Mouse (Mus musculus): ENCODE results near the gene Gm4133. TPM values are rescaled to one million over a fixed set of nuclear protein-coding genes. Genes with fewer than 3 reads are reported as not detected.
"Not testable (repeated sequence)": the region's sequence is repeated elsewhere in the genome, so short reads cannot be mapped to it uniquely, and the experiment has no call there.

The Gm4133 gene
- polyA plus RNA-seq (2016; fragmentation: Nextera tagmentation; extraction: Ambion mirVana) = not detected in 2 replicates

GRCm38 (mm10) chr7:20333965-20334364, at the start of gene Gm4133:
Gene Gm4133 (minus strand): TSS chr7:20334065.
- H3K4me2 ChIP-seq; H3K9ac ChIP-seq; H3K9me3 ChIP-seq (replicated peaks); H3K27ac ChIP-seq; ATAC-seq; H3K36me3 ChIP-seq; H3K4me1 ChIP-seq; H3K27me3 ChIP-seq (replicated peaks); H3K4me3 ChIP-seq: not testable (repeated sequence)
- WGBS (ENCODE audit: insufficient replicate concordance) = no CpG with 5 or more reads among the region's 2 CpGs

GRCm38 (mm10) chr7:20375310-20375709, 41.4 kb upstream of the Gm4133 start, which contains the start of gene Gm5728:
Gene Gm5728 (minus strand): TSS chr7:20375410.
- H3K4me1 ChIP-seq; H3K9ac ChIP-seq; H3K36me3 ChIP-seq; H3K4me2 ChIP-seq; H3K4me3 ChIP-seq; ATAC-seq; H3K27ac ChIP-seq; H3K27me3 ChIP-seq (replicated peaks); H3K9me3 ChIP-seq (replicated peaks): not testable (repeated sequence)
- no CpG with 5 or more reads among the region's 1 CpGs for WGBS (ENCODE audit: insufficient replicate concordance)

Other genes starting within 250 kb of the Gm4133 start
- not detected in 2 replicates for gene Vmn1r91, start 234.4 kb downstream of the Gm4133 start, polyA plus RNA-seq (2016; fragmentation: Nextera tagmentation; extraction: Ambion mirVana)
- not detected in 2 replicates for gene Gm16442, start 211.5 kb downstream of the Gm4133 start, polyA plus RNA-seq (2016; fragmentation: Nextera tagmentation; extraction: Ambion mirVana)
- gene Vmn1r93, start 195.0 kb downstream of the Gm4133 start, polyA plus RNA-seq (2016; fragmentation: Nextera tagmentation; extraction: Ambion mirVana) = not detected in 2 replicates
- not detected in 2 replicates for gene Vmn1r94, start 165.7 kb downstream of the Gm4133 start, polyA plus RNA-seq (2016; fragmentation: Nextera tagmentation; extraction: Ambion mirVana)
- gene Vmn1r95, start 140.4 kb downstream of the Gm4133 start, polyA plus RNA-seq (2016; fragmentation: Nextera tagmentation; extraction: Ambion mirVana) = not detected in 2 replicates
- not detected in 2 replicates for gene Gm6164, start 128.5 kb downstream of the Gm4133 start, polyA plus RNA-seq (2016; fragmentation: Nextera tagmentation; extraction: Ambion mirVana)
- not detected in 2 replicates for gene Gm4498, start 100.2 kb downstream of the Gm4133 start, polyA plus RNA-seq (2016; fragmentation: Nextera tagmentation; extraction: Ambion mirVana)
- gene Gm5890, start 71.2 kb downstream of the Gm4133 start, polyA plus RNA-seq (2016; fragmentation: Nextera tagmentation; extraction: Ambion mirVana) = not detected in 2 replicates
- not detected in 2 replicates for gene Gm5728, start 41.3 kb upstream of the Gm4133 start, polyA plus RNA-seq (2016; fragmentation: Nextera tagmentation; extraction: Ambion mirVana)
- gene Vmn1r100, start 83.9 kb upstream of the Gm4133 start, polyA plus RNA-seq (2016; fragmentation: Nextera tagmentation; extraction: Ambion mirVana) = not detected in 2 replicates
- gene Vmn1r101, start 108.5 kb upstream of the Gm4133 start, polyA plus RNA-seq (2016; fragmentation: Nextera tagmentation; extraction: Ambion mirVana) = not detected in 2 replicates
- gene Gm10670, start 140.9 kb upstream of the Gm4133 start, polyA plus RNA-seq (2016; fragmentation: Nextera tagmentation; extraction: Ambion mirVana) = not detected in 2 replicates
- gene Vmn1r103, start 176.5 kb upstream of the Gm4133 start, polyA plus RNA-seq (2016; fragmentation: Nextera tagmentation; extraction: Ambion mirVana) = not detected in 2 replicates
- gene Vmn1r104, start 199.8 kb upstream of the Gm4133 start, polyA plus RNA-seq (2016; fragmentation: Nextera tagmentation; extraction: Ambion mirVana) = not detected in 2 replicates
- gene Gm5726, start 211.7 kb upstream of the Gm4133 start, polyA plus RNA-seq (2016; fragmentation: Nextera tagmentation; extraction: Ambion mirVana) = not detected in 2 replicates
- gene Gm4141, start 242.2 kb upstream of the Gm4133 start, polyA plus RNA-seq (2016; fragmentation: Nextera tagmentation; extraction: Ambion mirVana) = not detected in 2 replicates